Mouse (Mus musculus) cerebellum, adult 11 months (tissue): ENCODE results near the gene Pkd1l3.

ENCODE experiments used
- DNase-seq: peaks from one replicate; pipeline ENCODE4 v3.0.0; 2022

Pkd1l3 gene

DNA sequence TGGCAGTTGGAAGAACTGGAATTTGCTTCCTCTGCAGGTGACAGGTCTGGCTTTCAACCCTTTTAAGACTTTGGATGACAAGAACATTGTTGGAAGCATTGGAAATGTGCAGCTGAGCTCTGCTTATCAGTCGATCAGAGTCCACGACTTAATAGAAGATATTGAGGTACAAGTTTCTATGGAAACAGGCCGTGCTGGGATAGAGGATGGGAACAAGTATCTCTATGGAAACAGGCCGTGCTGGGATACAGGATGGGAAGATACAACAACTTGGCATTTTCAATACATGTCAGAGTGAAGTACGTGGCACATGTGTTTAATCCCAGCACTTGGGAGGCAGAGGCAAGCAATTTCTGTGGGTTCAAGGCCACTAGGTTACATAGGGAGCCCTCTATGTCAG is 18.2 kb downstream of the Pkd1l3 start:
- DNase-seq: no peak

- no peak for DNase-seq
These were observed 20.8 kb downstream of the Pkd1l3 start for GRCm38 (mm10) chr8:109635146-109635545.

DNA sequence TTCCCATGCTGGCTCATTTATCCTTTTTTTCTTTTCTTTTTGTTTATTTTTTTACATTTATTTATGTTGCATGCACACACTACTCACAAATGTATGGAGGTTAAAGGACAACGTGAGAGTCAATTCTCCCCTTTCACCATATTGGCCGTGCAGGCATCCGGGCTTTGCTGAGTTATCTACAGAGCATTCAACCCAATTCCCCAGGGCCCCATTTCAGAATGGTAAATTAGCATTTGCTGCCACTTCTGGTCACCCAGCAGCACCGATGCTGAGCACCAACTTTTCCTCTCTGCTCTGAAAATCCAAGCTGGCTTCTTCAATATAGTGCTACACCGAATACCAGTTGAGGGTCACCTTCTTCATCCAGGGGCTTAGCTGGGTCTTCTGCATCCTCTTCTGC is 24.5 kb downstream of the Pkd1l3 start:
- no peak for DNase-seq

GRCm38 (mm10) chr8:109640410-109640809 is 26.1 kb downstream of the Pkd1l3 start:
- DNase-seq: no peak

GRCm38 (mm10) chr8:109641236-109641635 is 26.9 kb downstream of the Pkd1l3 start:
- DNase-seq: no peak

GRCm38 (mm10) chr8:109647331-109647730 is 33.0 kb downstream of the Pkd1l3 start:
- DNase-seq: no peak

DNA sequence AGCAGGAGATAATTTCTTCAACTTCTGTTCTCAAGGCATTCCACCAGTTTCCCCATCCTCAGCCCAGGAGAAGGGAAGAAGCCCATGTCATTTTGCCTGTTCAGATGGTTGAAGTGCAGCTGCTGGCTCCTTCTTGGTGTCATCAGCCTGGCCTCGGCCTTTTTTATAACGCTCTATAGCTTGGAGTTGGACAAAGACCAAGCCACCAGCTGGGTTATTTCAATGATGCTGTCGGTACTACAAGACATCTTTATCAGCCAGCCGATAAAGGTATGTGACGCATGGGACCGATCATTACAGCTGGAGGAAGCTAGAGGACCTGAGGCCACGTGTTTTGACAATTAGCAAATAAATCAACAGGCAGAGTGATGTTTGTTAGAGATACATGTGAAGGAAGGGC is 34.2 kb downstream of the Pkd1l3 start:
- no peak for DNase-seq

DNA sequence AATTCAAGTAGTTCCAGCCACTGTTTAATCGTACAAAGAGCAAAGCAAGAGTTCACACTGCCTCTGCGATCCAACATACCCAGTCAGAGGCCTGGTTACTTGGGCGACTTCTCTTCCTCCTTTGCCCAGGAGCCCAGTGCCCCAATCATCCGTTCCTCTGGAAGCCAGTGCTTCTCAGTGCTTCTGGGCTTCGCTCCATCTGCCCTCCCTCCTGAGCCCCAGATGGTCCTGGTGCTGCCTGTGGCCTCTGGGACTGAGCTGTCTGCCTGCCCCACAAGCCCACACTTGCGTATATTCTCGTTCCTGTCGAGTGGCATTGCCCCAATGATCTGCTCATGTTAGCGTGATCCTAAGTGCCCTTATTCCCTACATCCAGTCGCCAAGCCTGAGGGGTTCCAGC is 36.5 kb downstream of the Pkd1l3 start:
- peak; percentile 7 for DNase-seq

DNA sequence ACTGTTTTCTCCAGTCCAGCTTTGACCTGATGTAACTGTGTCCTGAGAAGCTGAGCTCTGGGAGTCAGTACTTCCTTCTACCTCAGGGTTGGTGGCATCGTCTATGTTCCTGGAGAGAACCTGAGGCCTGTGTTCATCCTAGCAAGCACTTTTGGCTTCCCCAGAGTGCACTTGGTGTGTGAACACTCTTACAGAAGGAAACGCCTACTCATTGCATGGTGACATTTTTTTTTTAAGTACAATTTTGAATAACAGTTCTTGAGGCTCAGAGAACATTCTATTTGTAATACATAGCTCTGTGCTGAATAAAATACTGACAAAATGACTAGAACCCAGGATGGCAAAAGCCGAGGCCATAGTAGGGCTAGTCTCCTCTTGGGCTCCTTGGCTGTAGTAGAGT is 42.5 kb downstream of the Pkd1l3 start:
- DNase-seq: no peak

- DNase-seq: no peak
These were observed 48.0 kb downstream of the Pkd1l3 start for GRCm38 (mm10) chr8:109662328-109662727.

DNA sequence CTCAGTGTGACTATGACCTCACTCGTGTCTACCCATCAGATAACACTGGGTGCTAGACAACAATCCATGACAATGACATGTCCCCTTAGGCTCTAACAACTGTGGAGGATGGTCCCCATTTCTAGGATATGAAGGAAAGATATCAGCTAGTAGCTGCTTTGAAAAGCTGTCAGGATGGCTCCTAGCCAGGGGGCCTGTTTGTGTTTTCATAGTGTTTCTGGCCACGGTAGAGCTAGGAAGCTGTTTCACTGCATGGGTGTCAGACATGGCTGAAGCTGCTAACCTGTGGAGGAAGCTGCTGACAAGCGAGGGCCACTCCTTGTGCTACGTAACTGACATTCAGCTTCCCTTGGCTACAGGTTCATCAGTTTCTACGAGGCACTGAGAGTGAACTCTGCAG is 52.3 kb downstream of the Pkd1l3 start:
- no peak for DNase-seq

DNA sequence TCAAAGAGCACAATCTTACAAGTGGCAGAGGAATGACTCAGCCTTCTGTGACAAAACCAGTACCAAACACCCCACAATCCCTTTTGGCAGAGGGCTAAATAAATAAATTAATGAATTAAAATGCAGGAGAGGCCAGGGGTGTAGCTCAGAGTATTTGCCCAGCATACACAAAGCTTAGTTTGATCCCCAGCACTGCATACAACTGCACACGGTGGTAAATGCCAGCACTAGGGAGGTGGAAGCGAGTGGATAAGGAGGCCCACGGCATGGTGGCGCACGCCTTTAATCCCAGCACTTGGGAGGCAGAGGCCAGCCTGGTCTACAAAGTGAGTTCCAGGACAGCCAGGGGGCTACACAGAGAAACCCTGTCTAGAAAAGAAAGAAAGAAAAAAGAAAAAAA is 58.3 kb downstream of the Pkd1l3 start:
- DNase-seq: no peak

DNA sequence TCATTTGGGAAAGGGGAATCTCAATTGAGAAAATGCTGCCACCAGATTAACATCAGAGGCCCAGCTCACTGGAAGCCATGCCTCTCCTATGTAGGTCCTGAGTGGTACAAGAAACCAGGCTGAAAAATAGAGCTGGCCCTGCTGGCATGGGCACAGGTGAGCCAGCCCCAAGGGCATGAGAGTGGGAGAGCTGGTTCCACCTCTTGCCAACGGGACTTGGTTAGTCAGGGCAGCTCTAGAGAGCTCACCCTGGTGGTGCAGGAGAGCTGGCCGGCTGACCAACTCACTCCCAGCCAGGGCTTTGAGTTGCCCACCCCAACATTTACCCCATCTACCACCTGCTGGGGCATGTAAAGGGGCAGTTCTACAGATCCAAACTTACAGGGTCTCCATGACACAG is 59.3 kb downstream of the Pkd1l3 start:
- DNase-seq: no peak

DNA sequence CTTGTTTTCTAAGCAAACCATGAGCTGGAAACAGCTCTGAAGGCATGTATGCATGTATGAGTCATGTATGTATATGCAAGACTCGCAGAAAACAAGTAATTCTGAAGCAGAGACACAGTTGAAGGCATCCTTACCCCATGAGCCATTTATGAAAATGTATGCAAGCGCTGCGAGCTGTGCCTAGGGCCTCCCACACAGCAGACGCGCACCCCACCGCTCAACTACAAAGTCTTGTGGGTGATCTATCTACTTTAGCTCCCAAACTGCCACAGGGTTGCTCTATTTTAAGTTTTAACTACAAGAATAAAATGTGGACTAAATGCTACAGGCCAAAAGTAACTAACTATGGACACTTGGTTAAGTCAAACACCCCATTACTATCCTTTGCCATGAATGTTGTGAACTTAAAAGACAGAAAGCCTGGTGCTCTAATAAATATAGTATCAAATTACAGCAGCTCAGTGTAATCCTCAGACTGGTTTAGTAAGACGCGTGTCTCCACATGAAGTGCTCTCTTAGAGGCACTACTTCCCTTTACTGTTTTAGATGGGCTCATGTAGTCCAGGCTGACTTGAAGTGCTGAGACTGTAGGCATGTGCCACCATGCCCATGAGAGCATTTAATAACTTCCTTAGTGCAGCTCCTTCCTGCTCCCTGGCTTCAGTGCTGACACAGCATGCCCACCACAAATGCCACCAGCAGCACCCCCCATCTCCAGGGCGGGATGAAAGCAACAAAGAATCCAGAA is 61.8 kb downstream of the Pkd1l3 start:
- DNase-seq: no peak

- DNase-seq: no peak
These were observed 67.2 kb downstream of the Pkd1l3 start for GRCm38 (mm10) chr8:109681535-109681934.

- no peak for DNase-seq
These were observed 67.8 kb downstream of the Pkd1l3 start for GRCm38 (mm10) chr8:109682120-109682519.

GRCm38 (mm10) chr8:109687248-109687647 is 72.9 kb downstream of the Pkd1l3 start:
- DNase-seq: no peak

DNA sequence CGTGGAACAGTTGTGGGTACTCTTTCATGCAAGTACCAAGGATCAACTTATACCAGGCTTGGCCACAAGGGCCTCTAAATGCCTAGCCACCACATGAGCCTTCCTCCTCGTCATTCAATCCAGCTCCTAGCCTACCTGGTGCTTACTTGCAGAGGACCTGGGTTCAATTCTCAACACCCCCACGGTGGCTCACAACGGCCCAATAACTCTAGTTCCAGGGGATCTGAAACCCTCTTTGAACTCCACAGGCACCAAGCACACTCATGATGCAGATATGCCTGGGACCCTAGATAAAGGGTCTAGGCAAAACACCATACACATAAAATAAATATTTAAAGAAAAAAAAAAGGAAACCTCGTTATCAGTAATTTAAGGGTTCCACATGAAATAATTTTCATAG is 77.5 kb downstream of the Pkd1l3 start:
- peak; percentile 12 for DNase-seq

GRCm38 (mm10) chr8:109692443-109693145 is 78.3 kb downstream of the Pkd1l3 start:
- no peak for DNase-seq

- peak; percentile 97 for DNase-seq
These were observed 79.0 kb downstream of the Pkd1l3 start, which contains the start of gene Ist1 for GRCm38 (mm10) chr8:109693146-109693900. Ist1 (minus strand) TSS chr8:109693260.

DNA sequence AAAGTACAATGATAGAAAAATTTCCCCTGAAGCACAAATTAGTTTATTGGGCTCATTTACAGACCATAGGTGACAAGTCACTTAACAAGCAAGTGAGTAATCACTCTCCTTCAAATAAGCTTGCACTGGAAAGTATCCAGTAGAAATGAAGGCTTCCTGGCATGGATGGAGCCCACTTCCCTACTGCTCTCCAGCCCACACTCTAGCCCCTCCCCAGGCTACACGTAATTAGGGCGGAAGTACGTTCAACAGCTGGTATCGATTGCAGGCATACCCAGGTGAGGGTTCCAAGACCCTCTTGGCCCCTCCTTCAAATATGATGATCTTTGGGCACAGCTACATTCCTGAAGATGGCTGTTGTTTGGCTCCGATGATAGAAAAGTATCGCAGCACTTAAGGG is 79.8 kb downstream of the Pkd1l3 start:
- DNase-seq: peak; percentile 13

DNA sequence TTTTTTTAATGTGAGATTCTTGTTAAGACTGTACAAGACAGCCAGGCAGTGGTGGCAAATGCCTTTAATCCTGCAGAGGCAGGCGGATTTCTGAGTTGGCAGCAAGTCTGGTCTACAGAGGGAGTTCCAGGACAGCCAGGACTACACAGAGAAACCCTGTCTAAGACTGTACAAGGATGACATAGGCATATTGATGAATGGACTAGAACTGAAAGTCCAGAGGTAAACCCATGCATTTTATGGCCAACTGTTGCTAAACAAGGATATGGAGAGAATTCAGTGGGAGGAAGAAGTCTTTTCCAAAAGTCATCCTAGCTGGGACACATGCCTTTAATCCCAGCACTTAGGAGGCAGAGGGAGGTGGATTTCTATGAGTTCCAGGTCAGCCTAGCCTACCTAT is 83.4 kb downstream of the Pkd1l3 start:
- DNase-seq: no peak

DNA sequence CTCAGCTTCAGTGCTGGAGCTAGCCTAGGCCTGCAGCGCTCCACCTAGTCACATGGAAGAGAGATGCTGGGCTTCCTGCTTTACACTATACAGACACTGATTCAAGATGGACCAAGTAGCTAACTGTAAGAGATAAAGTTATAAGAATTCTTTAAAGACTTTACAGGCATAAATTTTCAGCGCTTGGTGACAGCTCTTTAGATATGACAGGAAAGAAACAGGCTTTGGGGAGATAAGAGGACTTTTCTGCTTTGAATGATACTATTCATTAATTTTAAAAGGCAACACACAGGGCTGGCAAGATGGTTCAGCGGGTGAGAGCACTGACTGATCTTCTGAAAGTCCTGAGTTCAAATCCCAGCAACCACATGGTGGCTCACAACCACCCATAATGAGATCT is 84.2 kb downstream of the Pkd1l3 start:
- DNase-seq: no peak
